Mouse (Mus musculus): ENCODE data around the gene Pomt1. TPM values are rescaled to one million over a fixed set of nuclear protein-coding genes. Genes with fewer than 3 reads are reported as not detected.
"Not testable (repeated sequence)": the region's sequence is repeated elsewhere in the genome, so short reads cannot be mapped to it uniquely, and the experiment has no call there.

Gene Pomt1
- polyA plus RNA-seq, 1 experiment from 2014 or later: 34.1 TPM

DNA sequence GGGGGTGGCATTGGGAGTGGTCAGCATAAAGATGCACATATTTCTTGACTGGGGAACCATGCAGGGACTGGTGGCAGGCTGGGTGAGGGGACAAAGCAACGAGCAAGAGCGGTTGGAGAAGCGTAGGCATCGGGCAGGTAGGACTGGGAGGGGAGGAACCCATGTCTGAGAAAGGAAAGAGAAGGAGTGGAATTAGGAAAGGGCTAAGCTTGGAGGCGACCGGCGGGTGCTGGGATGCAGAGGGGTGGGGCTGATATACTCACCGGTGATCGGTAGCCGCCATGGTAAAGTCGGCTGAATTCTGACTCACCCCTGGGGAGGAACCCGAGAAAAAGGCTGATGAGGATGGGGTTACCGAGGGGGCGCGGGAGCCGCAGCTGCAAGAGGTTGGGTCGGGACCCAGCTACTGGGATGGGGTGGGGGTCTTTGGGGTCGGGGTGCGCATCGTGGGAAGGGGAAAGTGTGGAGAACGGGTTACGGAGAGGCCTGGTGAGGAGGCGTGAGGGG is 51.0 kb downstream of the Pomt1 start, which contains the start of gene Golga2:
Golga2 (plus strand) TSS at position 51 of the 507 bp plus-strand sequence.
- Histone ChIP-seq H3K27ac (ENCODE audit: low read depth, low read length) (peak within 1 kb of the TSS; percentile 83), H3K4me3 (ENCODE audit: low read length) (peak within 1 kb of the TSS; percentile 83), H3K36me3 (ENCODE audit: control insufficient read depth, insufficient read depth, low read length) (0 out of 2 replicates have a peak, but pooled peaks cover 8% of the 10 kb centered on the region), H3K27me3 (replicated peaks; ENCODE audit: control insufficient read depth, insufficient read depth, low read length) (no peaks in the 10 kb centered on the region), H3K4me1 (ENCODE audit: control insufficient read depth, insufficient read depth, low read depth, low read length) (peaks cover 17% of the 10 kb centered on the region), H3K9ac (ENCODE audit: low read depth, low read length) (peak within 1 kb of the TSS; percentile 89), H3K4me2 (ENCODE audit: low read length) (peak within 1 kb of the TSS; percentile 93), H3K9me3 (ENCODE audit: control insufficient read depth, low read length) (no peaks in the 10 kb centered on the region)
- WGBS: under 1% methylated on average over 23 of the region's 23 CpGs
- ATAC-seq: no peak

DNA sequence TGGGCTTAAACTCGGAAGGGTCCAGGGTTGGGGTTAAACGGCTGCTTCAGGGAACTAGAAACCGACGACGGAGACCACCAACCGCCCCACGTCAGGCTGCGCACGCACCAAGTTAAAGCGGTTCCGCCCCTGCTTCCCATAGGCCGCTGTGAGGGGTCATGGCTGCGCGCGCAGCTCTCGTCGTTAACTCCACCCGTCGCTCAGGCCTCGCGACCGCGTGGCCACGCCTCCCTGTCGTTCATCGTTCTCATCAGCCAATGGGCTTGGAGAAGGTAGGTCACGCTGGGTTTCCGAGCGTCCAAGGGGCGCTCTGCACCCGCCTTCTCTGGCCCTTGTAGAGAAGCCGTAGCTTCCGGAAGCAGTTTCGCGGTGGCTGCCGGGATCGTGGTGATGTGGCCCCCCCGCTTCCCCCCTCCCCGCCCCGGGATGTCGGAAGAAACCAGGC is 51.6 kb downstream of the Pomt1 start, which contains the start of gene Swi5:
Swi5 (minus strand) TSS at position 153 of the 445 bp plus-strand sequence.
- H3K9me3 ChIP-seq (ENCODE audit: control insufficient read depth, low read length): no peaks in the 10 kb centered on the region
- WGBS: under 1% methylated on average over 37 of the region's 41 CpGs
- H3K4me1 ChIP-seq (ENCODE audit: control insufficient read depth, insufficient read depth, low read depth, low read length): peaks cover 17% of the 10 kb centered on the region
- peak within 1 kb of the TSS; percentile 83 for H3K4me3 ChIP-seq (ENCODE audit: low read length)
- peak; percentile 99 for ATAC-seq
- peak within 1 kb of the TSS; percentile 83 for H3K27ac ChIP-seq (ENCODE audit: low read depth, low read length)
- peak within 1 kb of the TSS; percentile 93 for H3K4me2 ChIP-seq (ENCODE audit: low read length)
- no peaks in the 10 kb centered on the region for H3K27me3 ChIP-seq (replicated peaks; ENCODE audit: control insufficient read depth, insufficient read depth, low read length)
- peak within 1 kb of the TSS; percentile 89 for H3K9ac ChIP-seq (ENCODE audit: low read depth, low read length)
- 0 out of 2 replicates have a peak, but pooled peaks cover 10% of the 10 kb centered on the region for H3K36me3 ChIP-seq (ENCODE audit: control insufficient read depth, insufficient read depth, low read length)

DNA sequence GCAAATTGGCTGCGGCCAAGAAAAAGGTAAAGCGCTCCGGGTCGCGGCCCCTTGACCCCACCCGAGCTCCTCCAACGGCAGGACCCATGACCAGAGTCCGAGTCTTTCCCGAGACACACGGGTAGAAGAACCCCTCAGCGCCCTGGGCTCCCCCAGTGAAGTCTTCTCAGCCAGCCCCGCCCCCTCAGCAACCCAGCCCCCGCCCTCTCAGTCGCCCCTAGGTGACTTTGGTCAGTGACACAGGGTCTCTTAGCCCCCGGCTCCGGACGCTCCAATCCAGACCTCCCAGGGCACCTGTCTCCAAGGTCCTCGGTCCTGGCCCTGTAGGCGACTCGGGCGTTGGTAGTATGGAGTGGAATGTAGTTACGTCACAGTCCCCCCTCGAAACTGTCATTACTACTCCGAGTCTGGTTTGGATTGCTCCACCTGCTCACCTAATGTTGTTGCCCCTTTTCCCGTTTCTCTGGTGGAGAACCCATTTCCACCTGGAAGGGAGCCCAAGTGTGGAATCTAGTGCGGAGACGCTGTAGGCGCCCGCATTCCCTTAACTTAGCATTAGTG is 52.1 kb downstream of the Pomt1 start:
- peaks cover 12% of the 10 kb centered on the region; the same call in 1 of the 2 replicates for H3K36me3 ChIP-seq (ENCODE audit: control insufficient read depth, insufficient read depth, low read length)
- peaks cover 17% of the 10 kb centered on the region for H3K4me1 ChIP-seq (ENCODE audit: control insufficient read depth, insufficient read depth, low read depth, low read length)
- H3K4me3 ChIP-seq (ENCODE audit: low read length): peak overlapping the region; percentile 83
- H3K4me2 ChIP-seq (ENCODE audit: low read length): peak overlapping the region; percentile 84
- H3K9ac ChIP-seq (ENCODE audit: low read depth, low read length): peak overlapping the region; percentile 85
- WGBS: 2% methylated on average over 25 of the region's 29 CpGs
- ATAC-seq: peak; percentile 69
- no peaks in the 10 kb centered on the region for H3K9me3 ChIP-seq (ENCODE audit: control insufficient read depth, low read length)
- H3K27ac ChIP-seq (ENCODE audit: low read depth, low read length): peak overlapping the region; percentile 76
- no peaks in the 10 kb centered on the region for H3K27me3 ChIP-seq (replicated peaks; ENCODE audit: control insufficient read depth, insufficient read depth, low read length)

DNA sequence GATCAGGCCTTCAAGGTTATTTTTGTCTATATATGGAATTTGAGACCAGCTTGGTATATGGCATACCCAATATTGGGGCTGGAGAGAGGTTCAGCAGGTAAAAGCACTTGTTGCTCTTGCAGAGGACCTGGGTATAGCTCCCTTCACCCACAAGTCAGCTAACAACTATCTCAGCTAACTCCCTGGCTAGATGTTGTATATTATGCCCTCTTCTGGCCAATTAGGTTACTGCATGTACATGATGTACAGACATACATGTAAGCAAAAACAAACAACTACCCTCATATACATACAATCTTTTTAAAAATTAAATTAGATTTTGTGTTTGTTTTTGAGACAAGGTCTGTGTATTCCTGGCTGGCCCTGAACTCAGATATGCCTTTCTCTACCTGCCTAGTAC is 53.2 kb downstream of the Pomt1 start:
- peak overlapping the region; percentile 84 for H3K4me2 ChIP-seq (ENCODE audit: low read length)
- no peak overlapping the region for H3K4me3 ChIP-seq (ENCODE audit: low read length)
- H3K4me1 ChIP-seq (ENCODE audit: control insufficient read depth, insufficient read depth, low read depth, low read length): peaks cover 17% of the 10 kb centered on the region
- no peaks in the 10 kb centered on the region for H3K27me3 ChIP-seq (replicated peaks; ENCODE audit: control insufficient read depth, insufficient read depth, low read length)
- no peak overlapping the region for H3K27ac ChIP-seq (ENCODE audit: low read depth, low read length)
- no peaks in the 10 kb centered on the region for H3K9me3 ChIP-seq (ENCODE audit: control insufficient read depth, low read length)
- ATAC-seq: no peak
- no peak overlapping the region for H3K9ac ChIP-seq (ENCODE audit: low read depth, low read length)
- H3K36me3 ChIP-seq (ENCODE audit: control insufficient read depth, insufficient read depth, low read length): peaks cover 7% of the 10 kb centered on the region; the same call in 1 of the 2 replicates

DNA sequence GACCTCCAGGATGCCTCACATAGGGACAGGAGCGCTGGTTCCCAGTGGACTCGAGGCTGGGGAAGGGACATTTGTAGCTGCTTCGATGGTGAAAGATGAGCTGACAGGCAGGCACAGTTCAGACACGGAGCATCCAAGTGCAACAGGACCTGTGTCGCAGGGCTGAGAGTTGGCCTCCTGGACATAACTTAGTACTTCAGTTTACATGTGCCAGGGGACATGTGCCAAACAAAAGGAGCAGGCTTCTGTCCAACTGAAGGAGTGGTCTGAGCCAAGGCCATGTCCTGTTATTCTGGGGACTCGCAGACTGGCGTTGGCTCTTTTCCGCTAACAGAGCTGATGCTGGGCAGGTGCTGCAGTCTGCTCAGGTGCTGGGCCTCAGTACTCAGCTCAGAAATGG is 58.0 kb downstream of the Pomt1 start:
- WGBS: 76% methylated on average over 8 of the region's 8 CpGs
- Histone ChIP-seq H3K4me3 (ENCODE audit: low read length) (no peak overlapping the region), H3K27ac (ENCODE audit: low read depth, low read length) (no peak overlapping the region), H3K9me3 (ENCODE audit: control insufficient read depth, low read length) (no peaks in the 10 kb centered on the region), H3K4me2 (ENCODE audit: low read length) (no peak overlapping the region), H3K27me3 (replicated peaks; ENCODE audit: control insufficient read depth, insufficient read depth, low read length) (no peaks in the 10 kb centered on the region), H3K36me3 (ENCODE audit: control insufficient read depth, insufficient read depth, low read length) (peaks cover 19% of the 10 kb centered on the region), H3K9ac (ENCODE audit: low read depth, low read length) (no peak overlapping the region), H3K4me1 (ENCODE audit: control insufficient read depth, insufficient read depth, low read depth, low read length) (peaks cover 3% of the 10 kb centered on the region)
- no peak for ATAC-seq

DNA sequence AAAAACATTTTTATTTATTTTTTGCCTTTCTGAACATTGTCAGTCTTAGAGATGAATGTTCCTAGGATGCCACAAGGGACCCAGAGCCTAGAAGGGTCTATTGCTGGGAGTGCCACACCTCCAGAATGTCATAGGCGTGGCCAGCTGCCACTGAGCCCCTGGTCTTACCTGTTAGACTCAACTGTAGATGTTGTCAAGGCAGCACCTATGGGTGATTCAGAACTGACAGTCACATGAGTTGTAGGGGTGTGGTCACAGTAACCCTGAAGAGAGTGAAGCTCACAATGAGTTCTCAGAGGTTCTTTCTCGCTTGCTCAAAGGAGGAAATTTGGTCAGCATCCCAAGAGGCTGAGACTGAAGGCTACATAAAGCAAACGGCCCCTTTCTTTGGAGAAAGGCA is 58.9 kb downstream of the Pomt1 start:
- H3K4me3 ChIP-seq (ENCODE audit: low read length): no peak overlapping the region
- WGBS: 83% methylated on average over 3 of the region's 3 CpGs
- H3K27ac ChIP-seq (ENCODE audit: low read depth, low read length): no peak overlapping the region
- H3K36me3 ChIP-seq (ENCODE audit: control insufficient read depth, insufficient read depth, low read length): peaks cover 19% of the 10 kb centered on the region
- no peak overlapping the region for H3K9ac ChIP-seq (ENCODE audit: low read depth, low read length)
- ATAC-seq: no peak
- no peak overlapping the region for H3K4me2 ChIP-seq (ENCODE audit: low read length)
- H3K27me3 ChIP-seq (replicated peaks; ENCODE audit: control insufficient read depth, insufficient read depth, low read length): no peaks in the 10 kb centered on the region
- H3K9me3 ChIP-seq (ENCODE audit: control insufficient read depth, low read length): no peaks in the 10 kb centered on the region
- H3K4me1 ChIP-seq (ENCODE audit: control insufficient read depth, insufficient read depth, low read depth, low read length): no peaks in the 10 kb centered on the region

DNA sequence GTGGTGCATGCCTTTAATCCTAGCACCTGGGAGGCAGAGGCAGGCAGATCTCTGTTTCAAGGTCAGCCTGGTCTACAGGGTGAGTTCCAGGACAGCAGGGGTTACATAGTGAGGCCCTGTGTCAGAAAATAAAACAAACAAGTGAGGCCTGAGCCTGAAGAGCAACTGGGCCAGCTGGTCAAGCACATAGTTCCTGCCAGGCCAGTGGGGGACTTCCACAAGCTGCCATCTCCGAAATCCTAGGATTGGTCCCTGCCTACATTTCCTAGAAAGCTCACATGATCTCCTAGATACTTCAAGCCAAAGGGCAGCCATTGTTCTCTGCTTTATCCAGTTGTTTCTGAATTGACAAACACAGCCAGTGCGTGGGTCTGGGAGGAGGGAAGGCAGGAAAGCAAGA is 59.5 kb downstream of the Pomt1 start:
- ATAC-seq; H3K9ac ChIP-seq (ENCODE audit: low read depth, low read length); H3K27ac ChIP-seq (ENCODE audit: low read depth, low read length); H3K9me3 ChIP-seq (ENCODE audit: control insufficient read depth, low read length); H3K4me3 ChIP-seq (ENCODE audit: low read length); H3K4me1 ChIP-seq (ENCODE audit: control insufficient read depth, insufficient read depth, low read depth, low read length); H3K27me3 ChIP-seq (replicated peaks; ENCODE audit: control insufficient read depth, insufficient read depth, low read length); H3K4me2 ChIP-seq (ENCODE audit: low read length): not testable (repeated sequence)
- H3K36me3 ChIP-seq (ENCODE audit: control insufficient read depth, insufficient read depth, low read length): peaks cover 19% of the 10 kb centered on the region
- 88% methylated on average over 2 of the region's 2 CpGs for WGBS

DNA sequence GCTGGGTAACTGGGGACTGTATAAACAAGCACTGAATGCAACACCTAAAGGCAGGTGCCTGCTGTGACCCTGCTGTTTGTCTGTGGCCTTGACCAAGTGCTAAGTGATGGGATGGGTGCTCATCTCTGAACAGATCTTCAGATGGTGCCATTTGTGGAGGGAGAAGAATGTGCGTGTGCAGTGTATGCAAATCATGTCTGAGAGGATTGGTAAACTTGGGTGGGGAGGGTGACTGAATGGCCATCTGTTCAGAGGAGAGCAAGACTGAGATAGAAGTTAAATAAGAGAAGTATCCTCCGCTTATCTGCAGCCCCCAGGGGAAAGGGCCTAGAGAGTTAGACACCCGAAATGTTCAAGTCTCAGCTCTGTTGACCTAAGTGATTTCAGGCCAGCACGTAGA is 63.1 kb downstream of the Pomt1 start:
- 90% methylated on average over 4 of the region's 4 CpGs for WGBS
- Histone ChIP-seq H3K4me1 (ENCODE audit: control insufficient read depth, insufficient read depth, low read depth, low read length) (no peaks in the 10 kb centered on the region), H3K4me2 (ENCODE audit: low read length) (no peak overlapping the region), H3K9me3 (ENCODE audit: control insufficient read depth, low read length) (no peaks in the 10 kb centered on the region), H3K9ac (ENCODE audit: low read depth, low read length) (no peak overlapping the region), H3K27me3 (replicated peaks; ENCODE audit: control insufficient read depth, insufficient read depth, low read length) (no peaks in the 10 kb centered on the region), H3K4me3 (ENCODE audit: low read length) (no peak overlapping the region), H3K36me3 (ENCODE audit: control insufficient read depth, insufficient read depth, low read length) (peaks cover 41% of the 10 kb centered on the region), H3K27ac (ENCODE audit: low read depth, low read length) (no peak overlapping the region)
- no peak for ATAC-seq

DNA sequence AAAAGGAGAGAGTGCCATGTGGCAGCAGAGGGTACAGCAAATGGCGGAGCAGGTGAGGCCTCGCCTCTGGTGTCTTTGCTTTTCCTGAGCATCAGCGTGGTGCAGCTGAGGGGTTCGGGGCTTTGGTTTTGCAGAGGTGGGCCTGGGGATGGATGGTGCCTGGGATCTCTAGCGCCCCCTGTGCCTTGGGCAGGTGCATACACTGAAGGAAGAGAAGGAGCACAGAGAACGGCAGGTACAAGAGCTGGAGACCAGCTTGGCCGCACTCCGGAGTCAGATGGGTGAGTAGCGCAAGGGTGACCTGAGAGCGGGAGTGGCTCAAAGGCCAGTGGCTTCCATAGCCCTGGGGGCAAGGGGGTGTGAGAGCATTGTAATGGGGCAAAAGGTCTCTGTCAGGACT is 66.6 kb downstream of the Pomt1 start:
- WGBS: 91% methylated on average over 10 of the region's 10 CpGs
- no peaks in the 10 kb centered on the region for H3K27me3 ChIP-seq (replicated peaks; ENCODE audit: control insufficient read depth, insufficient read depth, low read length)
- no peak overlapping the region for H3K4me3 ChIP-seq (ENCODE audit: low read length)
- ATAC-seq: no peak
- H3K4me1 ChIP-seq (ENCODE audit: control insufficient read depth, insufficient read depth, low read depth, low read length): no peaks in the 10 kb centered on the region
- H3K36me3 ChIP-seq (ENCODE audit: control insufficient read depth, insufficient read depth, low read length): peaks cover 59% of the 10 kb centered on the region
- no peak overlapping the region for H3K4me2 ChIP-seq (ENCODE audit: low read length)
- no peaks in the 10 kb centered on the region for H3K9me3 ChIP-seq (ENCODE audit: control insufficient read depth, low read length)
- H3K27ac ChIP-seq (ENCODE audit: low read depth, low read length): no peak overlapping the region
- no peak overlapping the region for H3K9ac ChIP-seq (ENCODE audit: low read depth, low read length)

Data from hindbrain, embryonic 16.5 days (tissue).